Mouse (Mus musculus): Measurements from ENCODE around the gene Gm17349. TPM values are rescaled to one million over a fixed set of nuclear protein-coding genes. Genes with fewer than 3 reads are reported as not detected.
"Not testable (repeated sequence)": the region's sequence is repeated elsewhere in the genome, so short reads cannot be mapped to it uniquely, and the experiment has no call there.

The Gm17349 gene
- total and polyA plus RNA-seq, 2 experiments from 2014 or later: not detected

DNA sequence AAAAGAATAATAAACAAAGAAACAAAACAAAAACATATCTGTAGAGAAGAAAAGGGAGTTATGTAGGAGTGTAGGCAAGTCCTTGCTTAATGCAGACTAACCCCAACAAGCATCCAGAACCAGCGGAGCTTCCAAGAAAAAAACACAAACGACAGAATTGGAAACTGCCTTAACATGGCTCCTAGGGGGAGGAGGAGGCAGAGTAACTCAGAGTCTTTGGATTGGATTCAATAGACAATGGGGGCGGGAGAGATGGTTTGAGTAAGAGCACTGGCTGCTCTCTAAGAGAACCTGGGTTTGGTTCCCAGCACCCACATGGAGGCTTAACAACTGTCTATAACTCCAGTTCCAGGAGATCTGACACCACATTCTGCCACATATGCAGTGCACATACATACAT is 26.4 kb upstream of the Gm17349 start:
- H3K4me3 ChIP-seq (ENCODE audit: low read depth, low read length): no peak overlapping the region
- no peaks in the 10 kb centered on the region for H3K9me3 ChIP-seq (replicated peaks; ENCODE audit: control insufficient read depth, low read length)
- no peak for ATAC-seq (ENCODE audit: insufficient read depth, low read depth)
- no peak for TF ChIP-seq EP300 (IDR thresholded peaks at IDR 0.05; ENCODE audit: low read depth)
- no peak for TF ChIP-seq CTCF (IDR thresholded peaks at IDR 0.05; ENCODE audit: low read depth)
- H3K4me1 ChIP-seq (ENCODE audit: control insufficient read depth, insufficient read depth): peaks cover under 1% of the 10 kb centered on the region; the same call in 1 of the 2 replicates
- H3K27me3 ChIP-seq (ENCODE audit: control insufficient read depth, insufficient read depth, low read length): no peaks in the 10 kb centered on the region
- H3K27ac ChIP-seq (ENCODE audit: low read depth): no peak overlapping the region
- peaks cover 46% of the 10 kb centered on the region for H3K36me3 ChIP-seq (replicated peaks; ENCODE audit: control insufficient read depth, insufficient read depth, low read length)
- H3K4me2 ChIP-seq (ENCODE audit: low read depth, low read length): no peak overlapping the region
- no peak overlapping the region for H3K9ac ChIP-seq (replicated peaks; ENCODE audit: low read depth, low read length)
- no peak for DNase-seq (ENCODE audit: low spot score)
- WGBS: 89% methylated on average over 3 of the region's 3 CpGs

DNA sequence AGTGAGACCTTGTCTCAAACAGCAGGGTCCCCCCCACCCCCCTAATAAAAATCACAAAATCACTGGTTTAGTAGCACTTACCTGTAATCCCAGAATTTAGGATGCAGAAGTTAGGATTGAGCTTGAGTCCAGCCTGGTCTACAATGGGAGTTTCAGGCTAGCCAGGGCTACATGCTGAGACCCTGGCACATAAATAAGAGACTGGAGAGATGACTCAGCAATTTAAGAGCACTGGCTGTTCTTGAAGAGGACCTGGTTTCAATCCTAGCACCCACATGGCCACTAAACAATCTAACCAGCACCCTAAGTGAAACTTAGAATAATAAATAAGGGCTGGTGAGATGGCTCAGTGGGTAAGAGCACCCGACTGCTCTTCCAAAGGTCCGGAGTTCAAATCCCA is 25.9 kb upstream of the Gm17349 start:
- TF ChIP-seq CTCF (IDR thresholded peaks at IDR 0.05; ENCODE audit: low read depth): no peak
- no peak for TF ChIP-seq EP300 (IDR thresholded peaks at IDR 0.05; ENCODE audit: low read depth)
- no peak for ATAC-seq (ENCODE audit: insufficient read depth, low read depth)
- WGBS: 93% methylated on average over 2 of the region's 2 CpGs

GRCm38 (mm10) chr15:99729056-99729783 is 23.9 kb upstream of the Gm17349 start:
- ATAC-seq (ENCODE audit: insufficient read depth, low read depth) (no peak), DNase-seq (ENCODE audit: low spot score) (no peak)
- Histone ChIP-seq H3K27me3 (ENCODE audit: control insufficient read depth, insufficient read depth, low read length) (no peaks in the 10 kb centered on the region), H3K27ac (ENCODE audit: low read depth) (no peak overlapping the region), H3K4me3 (ENCODE audit: low read depth, low read length) (no peak overlapping the region), H3K4me2 (ENCODE audit: low read depth, low read length) (no peak overlapping the region), H3K36me3 (replicated peaks; ENCODE audit: control insufficient read depth, insufficient read depth, low read length) (peaks cover 29% of the 10 kb centered on the region), H3K9ac (replicated peaks; ENCODE audit: low read depth, low read length) (no peak overlapping the region), H3K4me1 (ENCODE audit: control insufficient read depth, insufficient read depth) (peaks cover 12% of the 10 kb centered on the region), H3K9me3 (replicated peaks; ENCODE audit: control insufficient read depth, low read length) (no peaks in the 10 kb centered on the region)
- 96% methylated on average over 3 of the region's 4 CpGs for WGBS
- TF ChIP-seq CTCF (IDR thresholded peaks at IDR 0.05; ENCODE audit: low read depth) (peak; percentile 27; the same call in 1 of the 2 replicates), EP300 (IDR thresholded peaks at IDR 0.05; ENCODE audit: low read depth) (no peak)

More for the DNA sequence above, 25.9 kb upstream of the Gm17349 start:
- DNase-seq (ENCODE audit: low spot score): no peak
- H3K4me1 ChIP-seq (ENCODE audit: control insufficient read depth, insufficient read depth): peaks cover 5% of the 10 kb centered on the region
- no peak overlapping the region for H3K27ac ChIP-seq (ENCODE audit: low read depth)
- H3K36me3 ChIP-seq (replicated peaks; ENCODE audit: control insufficient read depth, insufficient read depth, low read length): peaks cover 41% of the 10 kb centered on the region
- no peaks in the 10 kb centered on the region for H3K9me3 ChIP-seq (replicated peaks; ENCODE audit: control insufficient read depth, low read length)
- no peak overlapping the region for H3K9ac ChIP-seq (replicated peaks; ENCODE audit: low read depth, low read length)
- no peak overlapping the region for H3K4me2 ChIP-seq (ENCODE audit: low read depth, low read length)
- no peaks in the 10 kb centered on the region for H3K27me3 ChIP-seq (ENCODE audit: control insufficient read depth, insufficient read depth, low read length)
- H3K4me3 ChIP-seq (ENCODE audit: low read depth, low read length): no peak overlapping the region

- Histone ChIP-seq H3K9ac (replicated peaks; ENCODE audit: low read depth, low read length) (no peak overlapping the region), H3K9me3 (replicated peaks; ENCODE audit: control insufficient read depth, low read length) (no peaks in the 10 kb centered on the region), H3K36me3 (replicated peaks; ENCODE audit: control insufficient read depth, insufficient read depth, low read length) (peaks cover 26% of the 10 kb centered on the region), H3K27ac (ENCODE audit: low read depth) (no peak overlapping the region), H3K4me1 (ENCODE audit: control insufficient read depth, insufficient read depth) (peaks cover 22% of the 10 kb centered on the region), H3K4me3 (ENCODE audit: low read depth, low read length) (no peak overlapping the region), H3K27me3 (ENCODE audit: control insufficient read depth, insufficient read depth, low read length) (no peaks in the 10 kb centered on the region), H3K4me2 (ENCODE audit: low read depth, low read length) (no peak overlapping the region)
- DNase-seq (ENCODE audit: low spot score) (no peak), ATAC-seq (ENCODE audit: insufficient read depth, low read depth) (no peak)
- 92% methylated on average over 5 of the region's 5 CpGs for WGBS
- TF ChIP-seq EP300 (IDR thresholded peaks at IDR 0.05; ENCODE audit: low read depth) (no peak), CTCF (IDR thresholded peaks at IDR 0.05; ENCODE audit: low read depth) (no peak)
Measured at GRCm38 (mm10) chr15:99728211-99728610, 22.9 kb upstream of the Gm17349 start.

- H3K27me3 ChIP-seq (ENCODE audit: control insufficient read depth, insufficient read depth, low read length): no peaks in the 10 kb centered on the region
- no peak for DNase-seq (ENCODE audit: low spot score)
- H3K9me3 ChIP-seq (replicated peaks; ENCODE audit: control insufficient read depth, low read length): no peaks in the 10 kb centered on the region
- WGBS: 95% methylated on average over 12 of the region's 12 CpGs
- H3K4me1 ChIP-seq (ENCODE audit: control insufficient read depth, insufficient read depth): peaks cover 29% of the 10 kb centered on the region
- no peak overlapping the region for H3K27ac ChIP-seq (ENCODE audit: low read depth)
- no peak for ATAC-seq (ENCODE audit: insufficient read depth, low read depth)
- H3K4me3 ChIP-seq (ENCODE audit: low read depth, low read length): no peak overlapping the region
- H3K9ac ChIP-seq (replicated peaks; ENCODE audit: low read depth, low read length): no peak overlapping the region
- peaks cover 26% of the 10 kb centered on the region for H3K36me3 ChIP-seq (replicated peaks; ENCODE audit: control insufficient read depth, insufficient read depth, low read length)
- no peak overlapping the region for H3K4me2 ChIP-seq (ENCODE audit: low read depth, low read length)
- TF ChIP-seq EP300 (IDR thresholded peaks at IDR 0.05; ENCODE audit: low read depth): no peak
- TF ChIP-seq CTCF (IDR thresholded peaks at IDR 0.05; ENCODE audit: low read depth): no peak
Measured at GRCm38 (mm10) chr15:99727525-99727924, 22.2 kb upstream of the Gm17349 start.

GRCm38 (mm10) chr15:99727039-99727438 is 21.7 kb upstream of the Gm17349 start:
- H3K9me3 ChIP-seq (replicated peaks; ENCODE audit: control insufficient read depth, low read length); H3K9ac ChIP-seq (replicated peaks; ENCODE audit: low read depth, low read length); H3K27me3 ChIP-seq (ENCODE audit: control insufficient read depth, insufficient read depth, low read length); H3K4me3 ChIP-seq (ENCODE audit: low read depth, low read length); H3K4me2 ChIP-seq (ENCODE audit: low read depth, low read length); DNase-seq (ENCODE audit: low spot score); H3K27ac ChIP-seq (ENCODE audit: low read depth); ATAC-seq (ENCODE audit: insufficient read depth, low read depth): not testable (repeated sequence)
- Histone ChIP-seq H3K36me3 (replicated peaks; ENCODE audit: control insufficient read depth, insufficient read depth, low read length) (peaks cover 23% of the 10 kb centered on the region), H3K4me1 (ENCODE audit: control insufficient read depth, insufficient read depth) (peaks cover 32% of the 10 kb centered on the region)
- 88% methylated on average over 4 of the region's 5 CpGs for WGBS
